8 mouse cellular contexts compared by ENCODE assay signal in the genomic region with DNA sequence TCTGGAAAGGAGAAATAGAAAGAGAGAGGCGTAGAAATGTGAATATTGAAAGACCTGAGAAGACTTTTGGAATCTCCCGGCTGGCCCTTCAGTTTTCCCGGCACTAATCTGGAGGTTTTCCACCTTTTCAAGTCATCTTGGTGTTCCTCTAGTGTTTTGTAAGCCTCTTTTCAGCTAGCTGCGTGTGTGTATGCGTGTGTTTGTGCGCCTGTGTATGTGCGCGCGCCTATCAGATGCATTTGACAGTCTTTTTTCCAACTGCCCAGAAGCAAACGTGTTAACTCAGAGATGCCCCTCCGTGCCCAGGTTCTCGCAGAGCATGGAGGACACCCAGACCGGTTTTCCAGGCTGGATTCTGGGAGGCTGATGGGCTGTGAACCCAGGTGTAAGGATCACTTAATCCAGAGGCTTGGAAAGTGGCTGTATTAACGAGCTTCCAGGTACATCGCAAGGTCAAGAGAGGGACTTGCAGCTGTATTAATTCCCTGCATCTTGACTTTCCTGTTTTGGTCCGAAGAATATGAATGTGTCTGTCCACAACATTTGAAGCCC. TPM values are rescaled to one million over a fixed set of nuclear protein-coding genes. Genes with fewer than 3 reads are reported as not detected.
A peak's percentile ranks its signal among the peaks of the same experiment; 100 is the strongest.
DNase-seq lines count a peak whose midpoint lies in the region; ATAC-seq lines count a peak whose summit lies in the region.
"Had no signal": no experiment of that assay in that cellular context is flagged by ENCODE, and none has a peak within 500 bp of the region (broad histone marks: within the 10 kb centered on the region; RNA-seq: fewer than 3 reads in every experiment).

No protein-coding gene starts in this region.

- intact Hi-C loops in left cerebral cortex, postnatal 10 days (cut with DNase I) = no loop called here

- no peaks in the 10 kb centered on the region for H3K36me3 ChIP-seq in megakaryocyte, embryonic 14.5 days (replicated peaks; ENCODE audit: low read length)
- no peaks in the 10 kb centered on the region for H3K36me3 ChIP-seq in forebrain, embryonic 13.5 days (ENCODE audit: poor library complexity, severe bottlenecking)
- no peaks in the 10 kb centered on the region for H3K36me3 ChIP-seq in neural tube, embryonic 14.5 days (ENCODE audit: control insufficient read depth, insufficient read depth, low read length)

- peak; percentile 25 to 42 for DNase-seq in left cerebral cortex, postnatal 10 days (ENCODE audit: extremely low spot score in 1 of 2, low spot score in 2 of 2)
- DNase-seq in adrenal gland, postnatal 10 days = no peak

- peak overlapping the region; percentile 75 for H3K9ac ChIP-seq in forebrain, embryonic 13.5 days
- H3K9ac ChIP-seq in neural tube, embryonic 14.5 days (replicated peaks; ENCODE audit: low read depth, low read length) = peak overlapping the region; percentile 80

- under 1% methylated on average over 16 of the region's 16 CpGs for WGBS in forebrain, embryonic 13.5 days
- 2% methylated on average over 16 of the region's 16 CpGs for WGBS in neural tube, embryonic 14.5 days

- H3K4me1 ChIP-seq in megakaryocyte, embryonic 14.5 days = peaks cover 19% of the 10 kb centered on the region
- H3K4me1 ChIP-seq in forebrain, embryonic 13.5 days = peaks cover 22% of the 10 kb centered on the region
- H3K4me1 ChIP-seq in neural tube, embryonic 14.5 days (ENCODE audit: control insufficient read depth, insufficient read depth, low read length) = peaks cover 6% of the 10 kb centered on the region; the same call in 1 of the 2 replicates

- peak overlapping the region; percentile 7 for H3K4me3 ChIP-seq in megakaryocyte, embryonic 14.5 days (replicated peaks)
- peak overlapping the region; percentile 59 for H3K4me3 ChIP-seq in forebrain, embryonic 13.5 days
- H3K4me3 ChIP-seq in neural tube, embryonic 14.5 days (ENCODE audit: low read depth, low read length) = peak overlapping the region; percentile 67
- H3K4me3 ChIP-seq: myocyte had no signal

- ATAC-seq in megakaryocyte, adult 5-6 weeks (ENCODE audit: poor library complexity, severe bottlenecking) = no peak
- ATAC-seq in forebrain, embryonic 13.5 days = no peak
- ATAC-seq in neural tube, embryonic 14.5 days (ENCODE audit: low read depth) = peak; percentile 4; the same call in 1 of the 2 replicates
- ATAC-seq in CD4-positive, CD25-positive, alpha-beta regulatory T cell, adult 4 months = no peak

- H3K27ac ChIP-seq in forebrain, embryonic 13.5 days = 0 out of 2 replicates have a peak overlapping the region, but pooled peaks have one; percentile 41
- H3K27ac ChIP-seq in neural tube, embryonic 14.5 days (ENCODE audit: low read depth, low read length) = peak overlapping the region; percentile 87

- peaks cover 55% of the 10 kb centered on the region for H3K27me3 ChIP-seq in megakaryocyte, embryonic 14.5 days (replicated peaks)
- H3K27me3 ChIP-seq in forebrain, embryonic 13.5 days = peaks cover 29% of the 10 kb centered on the region
- H3K27me3 ChIP-seq in neural tube, embryonic 14.5 days (ENCODE audit: control insufficient read depth, insufficient read depth, low read length) = peaks cover 9% of the 10 kb centered on the region; the same call in 1 of the 2 replicates

- H3K4me2 ChIP-seq in forebrain, embryonic 13.5 days = peak overlapping the region; percentile 79
- peak overlapping the region; percentile 79 for H3K4me2 ChIP-seq in neural tube, embryonic 14.5 days (ENCODE audit: low read depth, low read length)

- H3K9me3 ChIP-seq in megakaryocyte, embryonic 14.5 days = 0 out of 2 replicates have a peak, but pooled peaks cover 5% of the 10 kb centered on the region
- H3K9me3 ChIP-seq in forebrain, embryonic 13.5 days (replicated peaks) = no peaks in the 10 kb centered on the region
- no peaks in the 10 kb centered on the region for H3K9me3 ChIP-seq in neural tube, embryonic 14.5 days (ENCODE audit: control insufficient read depth, low read length)

RNA-seq across cellular contexts. Expression of a gene that starts 0.8 kb away (rescaled TPM):
- polyA plus RNA-seq in megakaryocyte, embryonic 14.5 days (2012; ENCODE audit: insufficient read depth, low replicate concordance) = not detected in 2 replicates
- not detected in 2 replicates for total RNA-seq in megakaryocyte, adult 5-6 weeks (2015)
- not detected in 2 replicates for total RNA-seq in megakaryocyte, adult 5-6 weeks (2017)
- 23.6 and 24.5 TPM in 2 replicates for polyA plus RNA-seq in forebrain, embryonic 13.5 days (2015; fragmentation: Nextera tagmentation; extraction: Ambion mirVana)
- 100 to 1,000 TPM; 144 to 146 TPM for total RNA-seq in left cerebral cortex, postnatal 10 days (2021)
- 86.1 and 87.3 TPM in 2 replicates for polyA plus RNA-seq in neural tube, embryonic 14.5 days (2014; fragmentation: Nextera tagmentation; extraction: Ambion mirVana)
- under 1 TPM in 1 of 2 experiments, not detected in 1; 0.26 TPM for polyA plus RNA-seq in CD4-positive, CD25-positive, alpha-beta regulatory T cell, adult 4 months (2017; shearing (Covaris generic))
- under 1 TPM; 0.21 to 0.33 TPM for total RNA-seq in adrenal gland, postnatal 10 days (2021)
- polyA plus RNA-seq: myocyte had no signal

Comparison
In these comparisons a context has a peak if more than half of its experiments do, and no peak if none do; other contexts are left out.
1. H3K4me3 ChIP-seq: peak in every context shown above with its lines; median percentile 67 in neural tube, embryonic 14.5 days; 59 in forebrain, embryonic 13.5 days; 7 in megakaryocyte, embryonic 14.5 days.
2. RNA of a gene that starts 0.8 kb away (polyA plus RNA-seq): 86.1 to 87.3 TPM in neural tube, embryonic 14.5 days and 23.6 to 24.5 TPM in forebrain, embryonic 13.5 days; 0.26 TPM in CD4-positive, CD25-positive, alpha-beta regulatory T cell, adult 4 months and not detected in megakaryocyte, embryonic 14.5 days; every median in the first group is over 10 times any median in the second.